Mouse (Mus musculus) CH12.LX (cell line): ENCODE results near the gene Stx5a. TPM values are rescaled to one million over a fixed set of nuclear protein-coding genes. Genes with fewer than 3 reads are reported as not detected.
A peak's percentile ranks its signal among the peaks of the same experiment; 100 is the strongest.

Experiments
- DNase-seq: peaks from one replicate; pipeline ENCODE4 v3.0.0-alpha.2; 2013; ENCODE audit errors: extremely low read depth
- H3K27ac ChIP-seq: 2 replicates; pipeline ENCODE4 v1.5.1; 2012; ENCODE audit warnings: low read depth, mild to moderate bottlenecking, control low read depth, moderate library complexity; ENCODE audit not compliant: insufficient read depth
- H3K27me3 ChIP-seq: replicated peaks from 2 replicates; pipeline ENCODE3; 2012; ENCODE audit warnings: inconsistent platforms
- H3K36me3 ChIP-seq, 2 experiments: replicated peaks in 1 of 2; 2 replicates each; pipeline versions ENCODE3 to v1.6.1; 2012; ENCODE audit warnings: inconsistent platforms in 1 of 2, low read length in 1 of 2, mild to moderate bottlenecking in 1 of 2, mixed read lengths in 1 of 2, moderate library complexity in 1 of 2; ENCODE audit not compliant: control insufficient read depth in 1 of 2, insufficient read depth in 1 of 2
- H3K4me1 ChIP-seq, 2 experiments: 2 replicates each; pipeline ENCODE4 v1.6.1; 2012; ENCODE audit warnings: inconsistent platforms in 1 of 2, moderate library complexity in 1 of 2; ENCODE audit not compliant: insufficient read depth in 2 of 2, control insufficient read depth in 1 of 2
- H3K4me2 ChIP-seq: 2 replicates; pipeline ENCODE4 v1.6.1; 2012; ENCODE audit warnings: low read depth, mild to moderate bottlenecking, control low read depth; ENCODE audit not compliant: poor library complexity, insufficient read depth, severe bottlenecking
- H3K4me3 ChIP-seq, 3 experiments: fragments of 150-350 bp in 1 of 3; sonication (generic) in 1 of 3; replicated peaks in 1 of 3; 2 replicates each; pipeline versions ENCODE3 to v1.5.1; 2011 to 2012; ENCODE audit warnings: low read depth in 2 of 3, low read length in 2 of 3, mild to moderate bottlenecking in 2 of 3, moderate library complexity in 2 of 3, control low read depth in 1 of 3, improper control_type of control experiment in 1 of 3, inconsistent platforms in 1 of 3, mixed read lengths in 1 of 3; ENCODE audit not compliant: poor library complexity in 1 of 3
- H3K79me2 ChIP-seq: replicated peaks from 2 replicates; pipeline ENCODE4 v1.6.1; 2012; ENCODE audit warnings: mild to moderate bottlenecking, moderate library complexity; ENCODE audit not compliant: control insufficient read depth, poor library complexity, insufficient read depth, severe bottlenecking; ENCODE audit errors: extremely low read depth
- H3K9ac ChIP-seq: 2 replicates; pipeline ENCODE4 v1.6.1; 2012; ENCODE audit warnings: low read depth, mild to moderate bottlenecking, control low read depth, moderate library complexity; ENCODE audit not compliant: insufficient read depth
- H3K9me3 ChIP-seq: replicated peaks from 2 replicates; pipeline ENCODE3; 2012; ENCODE audit warnings: low read length, inconsistent platforms, mixed read lengths
- BHLHE40 ChIP-seq: IDR thresholded peaks from 2 replicates; pipeline ENCODE4 v1.6.1; 2011; ENCODE audit warnings: mild to moderate bottlenecking, low read depth, low read length, improper control_type of control experiment
- CHD2 ChIP-seq: IDR thresholded peaks from 2 replicates; pipeline ENCODE4 v1.6.1; 2011; ENCODE audit warnings: low read length, improper control_type of control experiment
- CTCF ChIP-seq, 2 experiments: IDR thresholded peaks in 1 of 2; conservative IDR thresholded peaks in 1 of 2; 2 replicates each; pipeline ENCODE4 v1.5.1; 2011 to 2012; ENCODE audit warnings: low read depth in 2 of 2, low read length in 2 of 2, improper control_type of control experiment in 1 of 2, inconsistent platforms in 1 of 2, mild to moderate bottlenecking in 1 of 2, moderate library complexity in 1 of 2
- ELF1 ChIP-seq: IDR thresholded peaks from 2 replicates; pipeline ENCODE4 v1.6.1; 2014; ENCODE audit warnings: low read depth, mild to moderate bottlenecking, inconsistent platforms, low read length, improper control_type of control experiment
- EP300 ChIP-seq: IDR thresholded peaks from 2 replicates; pipeline ENCODE4 v1.6.1; 2011; ENCODE audit warnings: low read length, improper control_type of control experiment
- ETS1 ChIP-seq: conservative IDR thresholded peaks from 2 replicates; pipeline ENCODE4 v1.6.1; 2012; ENCODE audit warnings: low read depth, mild to moderate bottlenecking, inconsistent platforms, low read length, improper control_type of control experiment, moderate library complexity
- GABPA ChIP-seq: IDR thresholded peaks from 2 replicates; pipeline ENCODE4 v1.6.1; 2012; ENCODE audit warnings: low read depth, low read length, improper control_type of control experiment, inconsistent platforms; ENCODE audit not compliant: insufficient replicate concordance
- IRF4 ChIP-seq: IDR thresholded peaks from 2 replicates; pipeline ENCODE4 v1.6.1; 2014; ENCODE audit warnings: low read depth, mild to moderate bottlenecking, inconsistent platforms, low read length, improper control_type of control experiment
- KAT2A ChIP-seq: IDR thresholded peaks from 2 replicates; pipeline ENCODE4 v1.6.1; 2012; ENCODE audit warnings: low read length, improper control_type of control experiment, inconsistent platforms; ENCODE audit not compliant: insufficient replicate concordance
- MAFK ChIP-seq: IDR thresholded peaks from 2 replicates; pipeline ENCODE4 v1.6.1; 2011; ENCODE audit warnings: low read length, improper control_type of control experiment; ENCODE audit not compliant: insufficient replicate concordance
- MAX ChIP-seq: IDR thresholded peaks from 2 replicates; pipeline ENCODE4 v1.6.1; 2011; ENCODE audit warnings: low read length, improper control_type of control experiment
- MEF2A ChIP-seq: IDR thresholded peaks from 2 replicates; pipeline ENCODE4 v1.6.1; 2014; ENCODE audit warnings: low read depth, mild to moderate bottlenecking, inconsistent platforms, low read length, improper control_type of control experiment, borderline replicate concordance
- MYC ChIP-seq: IDR thresholded peaks from 2 replicates; pipeline ENCODE4 v1.6.1; 2011; ENCODE audit warnings: low read depth, mild to moderate bottlenecking, improper control_type of control experiment, low read length
- NELFE ChIP-seq: IDR thresholded peaks from 2 replicates; pipeline ENCODE4 v1.6.1; 2011; ENCODE audit warnings: low read depth, low read length, improper control_type of control experiment
- NRF1 ChIP-seq: IDR thresholded peaks from 2 replicates; pipeline ENCODE4 v1.6.1; 2014; ENCODE audit warnings: low read depth, mild to moderate bottlenecking, inconsistent platforms, low read length, improper control_type of control experiment, moderate library complexity
- PAX5 ChIP-seq: IDR thresholded peaks from 2 replicates; pipeline ENCODE4 v1.6.1; 2012; ENCODE audit warnings: low read length, inconsistent platforms, mixed read lengths
- POLR2A ChIP-seq: IDR thresholded peaks from 2 replicates; pipeline ENCODE4 v1.6.1; 2011; ENCODE audit warnings: low read depth, mild to moderate bottlenecking, improper control_type of control experiment, low read length
- POLR2AphosphoS2 ChIP-seq: IDR thresholded peaks from 2 replicates; pipeline ENCODE4 v1.6.1; 2011; ENCODE audit warnings: low read depth, low read length, improper control_type of control experiment
- RAD21 ChIP-seq: IDR thresholded peaks from 2 replicates; pipeline ENCODE4 v1.6.1; 2011; ENCODE audit warnings: low read depth, mild to moderate bottlenecking, low read length, improper control_type of control experiment, moderate library complexity
- SIN3A ChIP-seq: IDR thresholded peaks from 2 replicates; pipeline ENCODE4 v1.6.1; 2012; ENCODE audit warnings: low read length, improper control_type of control experiment, inconsistent platforms
- SMC3 ChIP-seq: IDR thresholded peaks from 2 replicates; pipeline ENCODE4 v1.6.1; 2011; ENCODE audit warnings: low read depth, low read length, improper control_type of control experiment
- TCF12 ChIP-seq: IDR thresholded peaks from 2 replicates; pipeline ENCODE4 v1.6.1; 2014; ENCODE audit warnings: low read depth, mild to moderate bottlenecking, inconsistent platforms, low read length, improper control_type of control experiment
- USF1 ChIP-seq: IDR thresholded peaks from 2 replicates; pipeline ENCODE4 v1.6.1; 2014; ENCODE audit warnings: low read depth, mild to moderate bottlenecking, inconsistent platforms, low read length, improper control_type of control experiment
- USF2 ChIP-seq: conservative IDR thresholded peaks from 2 replicates; pipeline ENCODE4 v1.6.1; 2011; ENCODE audit warnings: low read depth, low read length, improper control_type of control experiment
- ZC3H11A ChIP-seq: IDR thresholded peaks from 2 replicates; pipeline ENCODE4 v1.6.1; 2012; ENCODE audit warnings: low read depth, mild to moderate bottlenecking, inconsistent platforms, low read length, improper control_type of control experiment
- ZMIZ1 ChIP-seq: IDR thresholded peaks from 2 replicates; pipeline ENCODE4 v1.6.1; 2012; ENCODE audit warnings: low read depth, mild to moderate bottlenecking, inconsistent platforms, low read length, improper control_type of control experiment
- ZNF384 ChIP-seq: IDR thresholded peaks from 2 replicates; pipeline ENCODE4 v1.6.1; 2012; ENCODE audit warnings: low read depth, low read length, improper control_type of control experiment, inconsistent platforms
- dilution Hi-C: fragments of 300-500 bp; cut with MboI; formaldehyde crosslinking; loops from 2 replicates; pipeline ENCODE4 v1.14.3; 2020; ENCODE audit warnings: low sequenced_read_pairs; ENCODE audit not compliant: extremely low pct_unique_long_range_greater_than_20kb, extremely low pct_ligation_motif_present
- in situ Hi-C: fragments of 300-500 bp; cut with MboI; formaldehyde crosslinking; loops from 3 replicates; pipeline ENCODE4 v1.14.3; 2019; ENCODE audit warnings: low sequenced_read_pairs, low pct_ligation_motif_present, low pct_unique_long_range_greater_than_20kb, mixed read lengths
- polyA plus RNA-seq: library from polyadenylated mRNA; unstranded; fragments of >175 nt; gene quantifications from 2 replicates; pipeline ENCODE4 v1.2.1, GENCODE M21; 2012; ENCODE audit warnings: low read depth; ENCODE audit not compliant: insufficient read length
- total RNA-seq, 2 experiments: library from RNA; depleted of rRNA; stranded (reverse); fragments of 300-350 nt in 1 of 2; fragments of >200 nt in 1 of 2; gene quantifications; 2 replicates each; pipeline ENCODE4 v1.2.3; 2012 to 2014

Gene Stx5a
- total and polyA plus RNA-seq, 3 experiments: 35.2 to 49.1 (median 48.1) TPM

DNA sequence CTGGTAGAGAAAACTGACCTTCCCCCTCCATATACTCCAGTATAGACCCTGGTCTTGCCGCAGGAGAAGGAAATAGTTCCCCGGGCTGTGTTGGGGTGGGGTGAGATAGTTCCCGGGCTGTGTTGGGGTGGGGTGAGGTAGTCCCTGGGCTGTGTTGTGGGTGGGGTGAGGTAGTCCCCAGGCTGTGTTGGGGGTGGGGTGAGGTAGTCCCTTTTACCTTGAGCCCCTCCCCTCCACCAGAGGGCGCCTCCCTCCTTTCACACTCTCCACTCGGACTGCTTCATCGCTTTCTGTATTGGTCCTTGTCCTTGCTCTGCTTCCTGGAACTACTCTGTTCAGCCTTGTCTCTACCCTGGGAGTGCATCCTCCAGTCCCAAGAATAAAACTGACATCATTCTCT, 45.9 kb upstream of the Stx5a start:
- TF ChIP-seq CHD2 (0 out of 2 replicates have a peak, but pooled peaks have one; percentile 57), POLR2AphosphoS2 (no peak), MEF2A (0 out of 2 replicates have a peak, but pooled peaks have one; percentile 13), ETS1 (no peak), ZMIZ1 (no peak), RAD21 (peak; percentile 58), KAT2A (no peak), ELF1 (peak; percentile 70), MYC (no peak), EP300 (no peak), USF1 (no peak), CTCF (conservative IDR thresholded peaks at IDR 0.05 in 1 of 2, IDR thresholded peaks at IDR 0.05 in 1 of 2; ENCODE audit: low read depth in 2 of 2, low read length in 2 of 2) (peak; percentile 16 to 77; a peak in 2 of 4 replicates), POLR2A (0 out of 2 replicates have a peak, but pooled peaks have one; percentile 25), USF2 (no peak), ZC3H11A (no peak), SMC3 (peak; percentile 44)
- Histone ChIP-seq H3K4me1 (peaks cover 0 to 13% of the 10 kb centered on the region in 2 experiments; a peak in 2 of 4 replicates), H3K9ac (peak overlapping the region; percentile 9; the same call in 1 of the 2 replicates), H3K27ac (no peak overlapping the region), H3K27me3 (no peaks in the 10 kb centered on the region), H3K9me3 (no peaks in the 10 kb centered on the region), H3K4me2 (peak overlapping the region; percentile 19), H3K4me3 (no peak overlapping the region), H3K36me3 (no peaks in the 10 kb centered on the region), H3K79me2 (no peaks in the 10 kb centered on the region)
- dilution Hi-C loops (loop anchor here (25.0 kb wide), 1 partner anchor 108 kb away; the partner anchor contains the start of gene Slc22a8), in situ Hi-C loops (no loop called here)
- DNase-seq: peak; percentile 69

GRCm38 (mm10) chr19:8699652-8700051, 41.6 kb upstream of the Stx5a start:
- no peak for DNase-seq
- no peaks in the 10 kb centered on the region for H3K27me3 ChIP-seq
- no peak for TF ChIP-seq MAFK
- TF ChIP-seq USF1: no peak
- no peak for TF ChIP-seq NELFE
- no peak for TF ChIP-seq POLR2AphosphoS2
- no peak for TF ChIP-seq ELF1
- TF ChIP-seq GABPA: no peak
- no peak for TF ChIP-seq PAX5
- TF ChIP-seq RAD21: no peak
- no peak for TF ChIP-seq MAX
- TF ChIP-seq BHLHE40: no peak
- no peak for TF ChIP-seq POLR2A
- TF ChIP-seq TCF12: no peak
- TF ChIP-seq MYC: no peak
- TF ChIP-seq ZNF384: no peak
- TF ChIP-seq SIN3A: no peak
- TF ChIP-seq IRF4: no peak
- TF ChIP-seq NRF1: no peak
- in situ Hi-C loops: no loop called here
- peaks cover 0 to 2% of the 10 kb centered on the region in 2 experiments for H3K36me3 ChIP-seq
- dilution Hi-C loops: loop anchor here (25.0 kb wide), 1 partner anchor 112 kb away; the partner anchor contains the start of gene Slc22a8
- H3K9me3 ChIP-seq: no peaks in the 10 kb centered on the region
- no peak overlapping the region for H3K4me2 ChIP-seq
- no peak overlapping the region for H3K9ac ChIP-seq
- H3K4me1 ChIP-seq: peaks cover 0 to 10% of the 10 kb centered on the region in 2 experiments; a peak in 2 of 4 replicates
- H3K79me2 ChIP-seq: no peaks in the 10 kb centered on the region
- no peak overlapping the region for H3K27ac ChIP-seq
- H3K4me3 ChIP-seq: no peak overlapping the region
